Mouse (Mus musculus): ENCODE data around the gene Cfap36.

The Cfap36 gene

GRCm38 (mm10) chr11:29181751-29182150 lies 65.5 kb downstream of the Cfap36 start:
- DNase-seq (ENCODE audit: extremely low spot score, low read depth, low spot score): no peak

GRCm38 (mm10) chr11:29180657-29181056 lies 66.6 kb downstream of the Cfap36 start:
- DNase-seq (ENCODE audit: extremely low spot score, low read depth, low spot score): no peak

- no peak for DNase-seq (ENCODE audit: extremely low spot score, low read depth, low spot score)
Measured at GRCm38 (mm10) chr11:29179319-29179718, 67.9 kb downstream of the Cfap36 start.

- DNase-seq (ENCODE audit: extremely low spot score, low read depth, low spot score): no peak
Measured at GRCm38 (mm10) chr11:29173706-29174436, 73.3 kb downstream of the Cfap36 start.

- peak; percentile 31 for DNase-seq (ENCODE audit: extremely low spot score, low read depth, low spot score)
Measured at GRCm38 (mm10) chr11:29173125-29173631, 74.0 kb downstream of the Cfap36 start.

- peak; percentile 93 for DNase-seq (ENCODE audit: extremely low spot score, low read depth, low spot score)
Measured at GRCm38 (mm10) chr11:29172563-29173124, 74.6 kb downstream of the Cfap36 start, which contains the start of gene Ppp4r3b. TSS of gene Ppp4r3b (plus strand) at chr11:29172890.

GRCm38 (mm10) chr11:29171959-29172391 lies 75.2 kb downstream of the Cfap36 start:
- DNase-seq (ENCODE audit: extremely low spot score, low read depth, low spot score): no peak

Measured in hindlimb bud, embryonic 11.5 days (tissue).